Mouse (Mus musculus): ENCODE data around the gene Gfer.
"Not testable (repeated sequence)": the region's sequence is repeated elsewhere in the genome, so short reads cannot be mapped to it uniquely, and the experiment has no call there.

Gene Gfer

DNA sequence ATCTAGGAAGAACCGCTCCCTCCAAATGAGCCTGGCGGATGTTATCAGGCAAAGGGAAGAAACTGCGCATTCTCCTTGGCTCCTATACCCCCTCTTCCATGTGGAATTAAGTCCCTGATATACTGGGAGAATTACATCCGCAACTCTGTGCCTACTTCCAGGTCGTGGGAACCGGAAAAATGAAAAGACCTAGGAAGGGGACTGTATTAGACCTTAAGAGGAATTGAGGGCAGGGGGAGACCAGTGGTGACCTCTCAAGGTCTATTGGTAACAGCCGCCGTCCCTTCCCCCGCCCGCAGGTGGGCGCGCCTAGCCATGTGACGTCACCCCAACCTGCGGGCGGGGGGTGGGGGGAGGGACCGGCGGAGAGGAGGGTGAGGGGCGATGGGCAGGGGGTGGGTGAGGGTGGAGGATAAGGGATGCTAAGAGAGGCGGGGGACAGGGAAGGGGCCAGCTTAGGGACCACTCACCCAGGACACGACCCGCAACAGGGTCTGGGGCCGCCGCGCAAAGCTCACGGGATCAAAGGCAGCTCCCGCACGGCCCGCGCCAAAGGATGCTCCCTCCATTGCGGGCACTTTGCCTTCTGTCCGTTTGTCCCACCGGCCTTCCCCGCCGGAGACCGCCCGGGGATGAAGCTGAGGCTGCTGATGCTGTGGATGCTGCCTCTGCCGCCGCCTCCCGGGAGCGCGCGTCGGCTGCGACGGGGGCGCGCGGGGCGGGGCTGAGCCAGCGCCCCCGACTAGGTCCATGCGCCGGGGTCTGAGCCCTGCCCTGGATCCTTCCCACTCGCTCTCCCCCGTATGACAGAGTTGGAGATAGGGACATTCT lies 6.5 kb downstream of the Gfer start, which contains the start of gene Syngr3:
Gene Syngr3 (minus strand): TSS at position 705 of the 831 bp plus-strand sequence.
- no peak for DNase-seq (ENCODE audit: extremely low read depth, low read depth, low spot score)

DNA sequence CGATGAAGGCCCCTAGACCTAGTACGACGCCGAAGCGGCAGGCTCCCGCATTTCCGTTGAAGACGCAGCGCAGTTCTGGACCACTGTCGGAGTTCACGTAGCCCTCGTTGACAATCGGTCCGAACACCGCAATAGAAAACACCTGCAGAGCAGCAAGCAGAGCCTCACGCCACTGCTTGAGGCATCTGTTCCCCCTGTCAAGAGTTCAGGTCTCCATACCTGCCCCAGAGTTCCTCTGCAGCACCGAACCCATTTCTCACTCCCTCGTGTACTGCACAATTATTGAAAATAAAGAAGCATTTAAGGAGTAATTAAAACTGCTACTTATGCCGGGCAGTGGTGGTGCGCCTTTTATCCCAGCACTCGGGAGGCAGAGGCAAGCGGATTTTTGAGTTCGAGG lies 8.4 kb downstream of the Gfer start:
- no peak for DNase-seq (ENCODE audit: extremely low read depth, low read depth, low spot score)

DNA sequence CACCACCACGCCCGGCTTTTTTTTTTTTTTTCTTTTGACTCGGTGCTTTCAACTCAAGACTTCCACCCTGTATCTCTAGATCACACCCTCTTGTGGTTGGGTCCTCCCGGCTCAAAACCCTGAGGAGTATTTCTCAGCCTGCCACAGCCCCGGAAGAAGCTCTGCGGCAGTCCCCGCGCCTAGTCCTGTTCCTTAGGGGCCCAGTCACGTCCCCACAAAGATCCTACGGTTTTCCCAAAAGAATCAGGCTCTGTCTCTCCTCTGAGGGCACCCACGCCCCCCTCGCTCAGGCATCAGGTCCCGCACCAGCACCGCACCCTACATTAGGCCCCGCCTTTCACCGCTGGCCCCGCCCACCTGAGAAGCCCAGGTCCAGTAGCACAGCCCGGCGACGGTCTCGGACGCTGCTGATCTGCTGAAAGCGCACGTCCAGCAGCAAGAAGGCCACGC lies 8.8 kb downstream of the Gfer start:
- no peak for DNase-seq (ENCODE audit: extremely low read depth, low read depth, low spot score)

DNA sequence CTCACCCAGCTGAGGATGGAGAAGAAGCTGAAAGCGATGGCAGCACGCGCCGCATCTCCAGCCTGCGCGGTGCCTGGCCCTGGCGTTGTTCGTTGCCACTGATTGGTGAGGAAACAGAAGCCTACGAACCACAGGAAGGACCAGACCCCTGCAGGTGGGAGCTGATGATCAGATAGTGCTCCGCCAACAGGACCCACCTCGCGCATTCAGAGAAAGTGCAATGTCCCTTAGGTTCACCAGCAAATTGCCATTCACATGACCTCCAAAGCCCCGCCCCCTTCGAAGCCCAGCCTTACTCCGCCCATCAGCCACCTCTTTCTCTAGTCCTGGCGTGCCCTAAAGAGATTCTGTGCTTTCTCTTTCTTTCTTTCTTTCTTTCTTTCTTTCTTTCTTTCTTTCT lies 9.4 kb downstream of the Gfer start:
- DNase-seq (ENCODE audit: extremely low read depth, low read depth, low spot score) = no peak

DNA sequence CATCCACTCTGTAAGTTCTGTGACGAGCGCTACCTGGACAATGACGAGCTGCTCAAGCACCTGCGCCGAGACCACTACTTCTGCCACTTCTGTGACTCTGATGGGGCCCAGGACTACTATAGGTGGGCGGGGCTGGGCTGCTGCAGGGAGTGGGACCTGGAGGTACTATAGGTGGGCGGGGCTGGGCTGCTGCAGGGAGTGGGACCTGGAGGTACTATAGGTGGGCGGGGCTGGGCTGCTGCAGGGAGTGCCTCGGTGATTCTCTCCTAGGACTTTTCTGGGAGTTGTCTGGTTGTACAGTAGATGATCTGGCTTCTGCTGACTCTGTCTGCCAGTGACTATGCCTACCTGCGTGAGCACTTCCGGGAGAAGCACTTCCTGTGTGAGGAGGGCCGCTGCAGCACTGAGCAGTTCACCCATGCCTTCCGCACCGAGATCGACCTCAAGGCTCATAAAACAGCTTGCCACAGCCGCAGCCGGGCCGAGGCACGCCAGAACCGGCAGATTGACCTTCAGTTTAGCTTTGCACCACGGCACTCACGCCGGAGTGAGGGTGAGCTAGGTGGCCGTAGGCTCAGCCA lies 18.4 kb downstream of the Gfer start:
- no peak for DNase-seq (ENCODE audit: extremely low read depth, low read depth, low spot score)

DNA sequence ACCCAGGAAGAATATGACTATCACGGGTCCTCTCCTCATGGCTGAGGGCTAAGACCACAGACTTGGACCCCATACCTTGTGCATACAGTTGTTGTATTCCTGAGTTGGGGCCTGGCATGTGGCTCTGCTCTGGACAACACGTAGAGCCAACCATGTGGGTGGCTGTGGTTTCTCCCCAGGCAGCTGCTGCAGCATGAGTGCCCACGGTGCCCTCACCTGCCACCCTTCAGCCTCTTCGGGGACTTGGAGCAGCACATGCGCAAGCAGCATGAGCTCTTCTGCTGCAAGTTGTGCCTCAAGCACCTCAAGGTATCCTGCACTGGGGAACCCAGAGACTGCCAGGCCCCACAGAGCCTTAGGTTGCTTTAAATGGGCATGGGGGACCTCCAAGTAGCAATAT lies 19.1 kb downstream of the Gfer start:
- no peak for DNase-seq (ENCODE audit: extremely low read depth, low read depth, low spot score)

DNA sequence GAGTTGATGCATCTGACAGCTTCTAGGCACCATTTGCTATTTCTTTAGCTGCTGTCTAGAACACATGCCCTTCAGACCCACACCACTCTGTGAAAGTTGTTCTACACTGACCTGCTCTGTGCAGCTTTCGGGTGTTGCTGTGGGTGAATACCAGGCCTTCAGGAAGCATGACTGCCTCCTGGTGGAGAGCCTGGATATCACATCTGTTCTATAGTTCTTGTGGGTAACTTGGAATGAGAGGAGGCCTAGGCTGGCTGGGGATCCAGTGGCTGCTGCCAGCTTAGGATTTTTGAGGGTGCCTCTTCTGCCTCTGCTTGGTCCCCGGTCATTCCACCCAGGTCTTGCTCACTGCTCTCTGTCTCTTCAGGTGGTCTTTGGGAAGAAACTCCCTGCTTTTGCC lies 19.8 kb downstream of the Gfer start:
- no peak for DNase-seq (ENCODE audit: extremely low read depth, low read depth, low spot score)

DNA sequence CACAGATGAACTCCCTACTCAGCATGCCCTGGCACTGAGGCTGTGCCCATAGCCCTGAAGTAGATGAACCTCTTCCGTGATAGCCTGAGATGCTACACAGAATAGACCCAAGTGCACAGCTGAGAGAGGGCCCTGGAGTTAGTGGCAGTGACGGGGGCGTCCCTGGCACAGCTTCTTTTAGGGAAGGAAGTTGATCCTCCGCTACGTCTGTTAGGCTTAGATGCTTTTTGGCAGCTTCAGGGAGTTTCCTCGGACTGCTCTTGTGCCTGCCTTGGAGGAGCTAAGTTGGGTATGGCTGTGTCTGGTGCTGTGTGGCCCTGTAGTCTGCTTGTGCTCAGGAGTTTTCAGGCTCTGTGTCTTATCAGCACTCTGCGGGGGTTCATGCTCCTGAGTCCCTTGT lies 21.7 kb downstream of the Gfer start:
- no peak for DNase-seq (ENCODE audit: extremely low read depth, low read depth, low spot score)

DNA sequence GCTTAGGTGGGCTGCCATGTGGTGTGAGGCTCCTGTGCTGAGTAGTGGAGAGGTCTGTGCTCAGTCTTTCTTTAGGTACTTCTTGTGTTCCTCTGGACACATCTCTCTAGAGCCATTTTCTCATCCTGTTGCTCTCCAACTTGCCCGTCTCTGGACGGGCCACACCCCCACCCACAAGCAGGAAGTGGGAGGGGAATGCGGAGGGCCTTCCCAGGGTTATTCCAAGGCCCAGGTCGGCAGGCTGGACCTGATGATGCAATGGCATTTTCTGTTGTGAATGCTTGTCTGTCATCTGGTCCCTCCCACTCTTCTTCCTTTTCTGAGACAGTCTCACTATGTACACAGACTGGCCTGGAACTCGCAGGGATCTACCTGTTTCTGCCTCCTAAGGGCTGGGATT lies 23.8 kb downstream of the Gfer start:
- no peak for DNase-seq (ENCODE audit: extremely low read depth, low read depth, low spot score)

DNA sequence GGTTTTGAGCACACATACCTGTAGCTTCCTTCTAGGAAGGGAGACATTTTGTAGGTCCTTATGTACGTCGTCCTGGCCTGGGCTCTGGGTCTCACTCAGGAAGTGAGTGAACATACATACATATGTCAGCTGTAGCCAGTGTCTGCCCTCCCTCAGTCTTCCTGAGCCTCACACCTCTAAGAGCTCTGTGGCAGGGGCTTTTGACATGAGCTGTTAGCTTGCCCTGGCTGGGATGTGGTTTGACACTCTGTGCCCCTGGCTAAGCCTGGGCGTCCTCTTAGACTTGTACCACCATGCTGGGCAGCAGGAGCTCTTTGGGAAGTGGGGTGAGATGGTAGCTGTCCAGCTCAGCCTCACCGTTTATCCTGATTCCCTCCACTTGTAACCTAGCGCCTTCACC lies 24.6 kb downstream of the Gfer start:
- DNase-seq (ENCODE audit: extremely low read depth, low read depth, low spot score) = no peak

DNA sequence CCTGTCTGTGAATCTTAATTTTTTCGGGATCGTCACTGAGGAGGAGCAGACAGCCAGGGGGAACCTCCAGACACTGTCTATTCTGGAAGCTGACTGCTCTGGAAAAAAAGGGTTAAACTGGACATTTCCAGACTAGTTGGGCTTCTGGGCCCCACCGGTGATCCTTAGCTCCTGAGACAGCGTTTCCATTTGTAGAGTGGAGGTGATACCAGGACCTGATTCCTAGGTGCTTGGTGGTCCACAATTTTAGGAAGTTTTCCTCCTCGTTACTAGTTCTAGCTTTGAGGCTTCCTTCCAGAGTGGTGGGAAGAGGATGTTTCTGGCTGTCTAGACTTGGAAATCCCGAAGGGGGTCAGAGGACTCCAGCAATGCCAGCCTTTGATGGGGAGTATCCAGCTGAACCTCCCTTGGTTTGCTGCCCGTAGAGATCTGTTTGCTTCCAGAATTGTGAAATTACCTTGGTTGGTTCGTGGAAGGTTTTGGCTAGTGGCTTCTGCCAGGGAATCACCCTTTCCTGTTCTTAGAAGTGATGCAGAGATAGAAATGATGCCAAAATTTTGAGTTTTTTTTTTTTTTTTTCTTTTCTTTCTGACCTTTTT lies 25.6 kb downstream of the Gfer start:
- no peak for DNase-seq (ENCODE audit: extremely low read depth, low read depth, low spot score)

DNA sequence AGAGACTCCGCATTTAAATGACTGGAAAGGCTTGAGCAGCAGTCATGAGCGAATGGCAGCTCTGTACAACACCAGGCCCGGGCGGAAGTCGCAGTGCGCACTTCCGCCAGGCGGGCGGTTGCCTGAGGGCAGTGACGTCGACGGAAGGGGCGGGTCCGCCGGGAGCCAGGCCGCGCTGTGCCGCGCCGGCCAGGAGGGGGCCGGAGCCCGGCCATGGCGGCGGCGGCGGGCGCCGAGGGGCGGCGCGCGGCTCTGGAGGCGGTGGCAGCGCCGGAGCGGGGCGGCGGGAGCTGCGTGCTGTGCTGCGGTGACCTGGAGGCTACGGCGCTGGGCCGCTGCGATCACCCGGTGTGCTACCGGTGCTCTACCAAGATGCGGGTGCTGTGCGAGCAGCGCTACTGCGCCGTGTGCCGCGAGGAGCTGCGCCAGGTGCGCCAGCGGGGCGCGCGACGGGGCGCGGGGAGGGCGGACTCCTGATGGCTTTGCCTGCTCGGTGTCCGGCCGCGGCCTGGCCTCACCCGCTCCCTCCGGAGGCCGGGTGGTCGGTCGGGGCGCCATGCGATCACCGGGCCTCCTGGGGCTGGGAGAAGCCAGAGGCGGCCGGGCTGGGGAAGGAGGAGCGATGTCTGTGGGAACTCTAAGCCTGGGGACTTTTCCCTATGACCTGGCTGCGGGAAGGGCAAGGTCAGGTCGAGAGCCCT lies 26.3 kb downstream of the Gfer start, which contains the start of gene Zfp598:
Gene Zfp598 (plus strand): TSS at position 143 of the 701 bp plus-strand sequence.
- DNase-seq (ENCODE audit: extremely low read depth, low read depth, low spot score) = no peak

DNA sequence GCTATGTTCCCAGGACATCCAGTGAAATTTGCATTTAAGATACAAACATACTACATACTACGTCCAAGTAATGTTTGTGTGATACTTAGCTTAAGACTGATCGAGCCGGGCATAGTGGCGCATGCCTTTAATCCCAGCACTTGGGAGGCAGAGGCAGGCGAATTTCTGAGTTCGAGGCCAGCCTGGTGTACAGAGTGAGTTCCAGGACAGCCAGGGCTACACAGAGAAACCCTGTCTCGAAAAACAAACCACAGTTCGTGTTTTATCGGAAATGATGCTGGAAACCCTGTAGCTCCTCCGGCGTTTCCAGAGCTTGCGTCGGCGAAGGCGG lies 26.8 kb downstream of the Gfer start:
- not testable (repeated sequence) for DNase-seq (ENCODE audit: extremely low read depth, low read depth, low spot score)

DNA sequence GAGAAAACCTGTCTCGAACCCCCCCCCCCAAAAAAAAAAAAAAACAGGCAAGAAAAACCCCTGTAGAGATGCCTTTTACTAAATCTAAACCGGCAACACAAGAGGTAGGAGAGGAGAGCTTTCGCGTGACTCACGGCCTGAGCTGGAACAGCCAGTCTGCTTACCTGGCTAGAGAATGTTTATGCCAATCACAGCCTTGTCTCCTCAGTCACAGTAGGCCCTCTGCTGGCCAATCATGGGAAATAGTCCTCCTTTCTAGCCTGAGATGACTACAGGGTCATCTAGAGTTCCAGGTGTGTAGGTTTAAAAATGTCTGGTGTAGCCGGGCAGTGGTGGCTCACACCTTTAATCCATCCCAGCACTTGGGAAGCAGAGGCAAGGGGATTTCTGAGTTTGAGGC lies 28.5 kb downstream of the Gfer start:
- DNase-seq (ENCODE audit: extremely low read depth, low read depth, low spot score) = peak; percentile 51

DNA sequence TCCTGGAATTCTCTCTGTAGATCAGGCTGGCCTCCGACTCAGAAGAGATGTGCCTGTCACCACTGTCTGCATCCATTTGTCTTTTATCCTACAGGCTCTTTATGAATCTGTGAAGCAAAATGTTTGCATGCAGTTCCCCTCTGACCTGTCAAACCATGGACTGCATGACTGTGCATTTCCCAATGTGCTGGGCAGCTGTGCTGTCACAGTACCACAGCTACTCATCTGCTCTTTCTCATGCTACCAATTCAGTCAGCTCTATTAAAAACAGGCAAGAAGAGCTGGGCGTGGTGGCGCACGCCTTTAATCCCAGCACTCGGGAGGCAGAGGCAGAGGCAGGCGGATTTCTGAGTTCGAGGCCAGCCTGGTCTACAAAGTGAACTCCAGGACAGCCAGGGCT lies 28.9 kb downstream of the Gfer start:
- not testable (repeated sequence) for DNase-seq (ENCODE audit: extremely low read depth, low read depth, low spot score)

DNA sequence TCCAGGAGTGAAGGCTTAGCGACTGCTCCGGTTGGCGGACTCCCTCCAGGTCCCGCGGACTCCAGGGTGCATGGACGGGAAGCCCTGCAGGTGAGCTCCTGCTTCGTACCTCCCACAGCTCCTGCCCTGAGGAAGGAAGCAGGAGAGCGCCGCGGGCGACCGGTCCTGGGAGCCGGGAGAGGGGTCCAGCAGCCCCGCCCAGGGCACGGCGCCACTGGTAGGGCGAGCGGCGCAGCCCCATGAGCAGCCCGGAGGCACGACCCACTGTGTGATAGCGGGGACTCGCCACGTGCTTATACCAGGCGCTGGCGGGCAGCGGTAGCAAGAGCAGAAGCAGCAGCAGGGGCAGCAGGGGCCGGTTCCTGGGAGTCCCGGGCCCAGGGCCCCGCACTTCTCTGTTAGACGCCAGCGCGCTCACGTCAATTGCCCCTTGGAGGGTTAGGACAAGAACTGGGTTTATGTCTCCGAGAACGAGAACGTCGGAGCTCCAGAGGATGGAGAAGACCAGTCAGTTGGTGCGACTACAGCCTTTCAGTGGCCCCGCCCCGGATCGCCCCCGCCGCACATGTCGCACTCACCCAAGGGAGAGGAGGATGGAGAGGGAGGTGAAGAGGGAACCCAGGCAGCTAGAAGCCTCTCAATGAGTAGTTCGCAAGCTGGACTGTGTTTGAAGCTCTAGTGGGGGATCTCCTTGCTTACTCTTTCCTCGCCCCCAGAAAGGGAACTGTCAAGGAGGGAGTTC lies 37.8 kb downstream of the Gfer start, which contains the start of gene Npw:
Gene Npw (minus strand): TSS at position 441 of the 742 bp plus-strand sequence.
- DNase-seq (ENCODE audit: extremely low read depth, low read depth, low spot score) = no peak

DNA sequence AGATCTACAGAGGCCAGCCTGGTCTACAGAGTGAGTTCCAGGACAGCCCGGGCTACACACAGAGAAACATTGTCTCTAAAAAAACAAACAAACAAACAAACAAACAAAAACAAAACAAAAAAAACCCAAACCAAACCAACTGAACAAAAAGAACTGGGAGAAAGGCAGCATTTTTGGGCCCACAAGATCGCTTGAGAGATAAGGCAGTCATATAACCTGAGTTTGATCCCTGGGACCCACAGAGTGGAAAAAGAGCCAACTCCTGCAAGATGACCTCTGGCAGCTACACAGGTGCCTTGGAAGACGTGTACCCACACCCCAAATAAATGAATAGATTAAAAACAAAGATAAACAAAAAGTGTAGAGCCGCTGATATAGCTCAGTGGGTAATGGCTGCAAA lies 41.0 kb downstream of the Gfer start:
- no peak for DNase-seq (ENCODE audit: extremely low read depth, low read depth, low spot score)

DNA sequence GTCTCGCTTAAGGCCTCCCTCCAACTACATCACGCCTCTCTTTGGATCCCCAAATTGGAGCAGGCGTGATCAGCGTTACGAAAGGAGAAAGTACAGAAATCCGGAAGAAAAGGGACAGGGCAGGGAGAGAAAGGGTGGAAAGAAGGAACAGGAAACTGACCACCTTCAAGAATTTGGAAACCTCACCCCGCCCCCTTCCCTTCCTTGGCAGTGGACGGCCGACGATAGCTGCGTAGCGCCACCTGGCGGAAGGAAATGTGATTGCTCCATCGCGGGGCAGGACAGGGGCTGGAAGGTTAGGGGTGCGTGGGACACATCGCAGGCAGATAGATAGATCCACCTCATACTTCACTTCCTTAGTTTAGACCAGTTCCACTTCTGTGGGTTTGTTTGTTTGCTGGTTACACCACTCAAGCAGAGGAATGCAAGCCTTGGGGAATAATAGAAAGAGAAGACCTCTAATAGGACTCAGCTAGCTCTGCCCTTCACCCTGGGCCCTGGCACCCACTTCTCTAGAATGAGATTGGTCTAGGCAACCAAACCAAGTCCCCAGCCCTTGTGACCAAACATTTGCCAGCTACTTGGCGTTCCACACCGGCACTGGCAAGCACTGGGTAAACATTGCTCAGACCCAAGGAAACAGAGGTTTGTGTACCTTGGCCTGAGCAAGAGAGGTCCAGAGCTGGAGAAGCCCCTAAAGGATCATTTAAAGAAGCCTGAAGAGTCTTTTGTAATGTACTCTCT lies 41.8 kb downstream of the Gfer start:
- no peak for DNase-seq (ENCODE audit: extremely low read depth, low read depth, low spot score)

DNA sequence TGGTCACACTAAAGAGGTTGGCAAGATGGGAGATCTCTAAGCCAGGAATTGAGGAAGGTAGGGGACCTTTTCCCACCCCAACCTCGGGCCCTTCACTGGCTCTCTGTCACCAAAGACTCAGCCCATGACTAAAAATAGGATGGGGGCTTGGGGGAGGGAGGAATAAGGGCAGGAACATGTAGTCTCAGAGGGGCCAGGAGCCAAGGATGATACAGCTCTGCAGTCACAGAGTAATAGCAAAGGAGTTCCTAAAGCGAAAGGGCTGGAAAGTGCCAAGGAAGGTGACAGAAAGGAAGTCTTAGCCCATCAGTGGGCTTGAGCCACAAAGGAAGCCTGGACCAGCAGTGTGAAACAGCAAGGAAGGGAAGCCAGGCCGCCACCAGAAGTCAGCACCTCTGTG lies 44.1 kb downstream of the Gfer start:
- no peak for DNase-seq (ENCODE audit: extremely low read depth, low read depth, low spot score)

DNA sequence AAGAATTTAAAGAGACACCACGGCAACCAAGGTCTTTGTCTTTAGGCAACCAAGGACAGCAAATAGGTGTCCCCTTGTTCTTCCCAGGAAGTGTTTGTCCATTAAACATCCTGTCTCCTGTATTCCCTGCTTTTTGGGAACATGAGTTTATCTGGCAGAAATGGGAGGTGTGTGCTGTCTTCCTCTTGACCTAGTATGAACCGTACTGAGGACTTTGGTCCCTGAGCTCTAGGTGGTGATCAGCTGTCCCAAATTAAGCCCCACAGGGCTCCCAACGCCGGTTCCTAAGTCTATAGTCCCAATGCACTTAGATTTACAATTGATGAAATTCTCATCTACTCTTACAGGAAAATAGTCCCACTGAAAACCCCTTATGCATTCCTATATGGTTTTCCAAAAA lies 45.2 kb downstream of the Gfer start:
- DNase-seq (ENCODE audit: extremely low read depth, low read depth, low spot score) = no peak

Measured in fat pad, adult 2 months (tissue).